Mouse (Mus musculus): ENCODE measurements around the gene Urm1.
"Not testable (repeated sequence)": the region's sequence is repeated elsewhere in the genome, so short reads cannot be mapped to it uniquely, and the experiment has no call there.

Gene Urm1

GRCm38 (mm10) chr2:29857967-29858366 lies 38.1 kb downstream of the Urm1 start:
- no peak for DNase-seq (ENCODE audit: extremely low read depth, insufficient read length, low spot score)

- no peak for DNase-seq (ENCODE audit: extremely low read depth, insufficient read length, low spot score)
These were observed 39.0 kb downstream of the Urm1 start for GRCm38 (mm10) chr2:29858748-29859473.

- DNase-seq (ENCODE audit: extremely low read depth, insufficient read length, low spot score): peak; percentile 56
These were observed 45.2 kb downstream of the Urm1 start for GRCm38 (mm10) chr2:29865125-29865524.

- DNase-seq (ENCODE audit: extremely low read depth, insufficient read length, low spot score): peak; percentile 33
These were observed 49.2 kb downstream of the Urm1 start, which contains the start of gene Cercam for GRCm38 (mm10) chr2:29868949-29869645. Cercam (plus strand) TSS chr2:29869164.

- no peak for DNase-seq (ENCODE audit: extremely low read depth, insufficient read length, low spot score)
These were observed 50.0 kb downstream of the Urm1 start for GRCm38 (mm10) chr2:29869646-29870451.

DNA sequence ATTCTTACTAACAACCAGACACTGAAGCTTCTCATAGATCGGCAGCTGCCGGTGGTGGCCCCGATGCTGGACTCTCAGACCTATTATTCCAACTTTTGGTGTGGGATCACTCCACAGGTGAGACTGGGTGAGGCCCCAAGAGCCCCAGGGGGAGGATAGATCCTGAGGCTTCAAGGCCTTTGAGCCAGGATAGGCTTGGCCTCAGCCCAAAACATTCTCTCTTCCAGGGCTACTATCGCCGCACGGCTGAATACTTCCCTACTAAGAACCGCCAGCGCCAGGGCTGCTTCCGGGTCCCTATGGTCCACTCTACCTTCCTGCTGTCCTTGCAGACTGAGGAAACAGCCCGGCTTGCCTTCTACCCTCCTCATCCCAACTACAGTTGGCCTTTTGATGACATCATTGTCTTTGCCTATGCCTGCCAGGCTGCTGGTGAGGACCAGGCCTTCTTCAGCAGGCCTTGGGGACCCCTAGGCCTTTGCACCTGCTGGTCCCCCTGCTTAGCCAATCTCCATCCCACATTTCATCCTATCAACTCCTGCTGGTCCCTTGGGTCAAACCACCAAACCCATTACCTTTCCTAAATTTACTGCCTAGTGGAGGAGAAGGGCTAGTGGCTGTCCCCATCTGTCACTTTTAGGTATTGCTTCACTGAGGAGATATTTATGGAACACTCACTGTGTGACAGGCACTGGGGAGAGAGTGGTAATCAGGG lies 52.9 kb downstream of the Urm1 start:
- DNase-seq (ENCODE audit: extremely low read depth, insufficient read length, low spot score): no peak

DNA sequence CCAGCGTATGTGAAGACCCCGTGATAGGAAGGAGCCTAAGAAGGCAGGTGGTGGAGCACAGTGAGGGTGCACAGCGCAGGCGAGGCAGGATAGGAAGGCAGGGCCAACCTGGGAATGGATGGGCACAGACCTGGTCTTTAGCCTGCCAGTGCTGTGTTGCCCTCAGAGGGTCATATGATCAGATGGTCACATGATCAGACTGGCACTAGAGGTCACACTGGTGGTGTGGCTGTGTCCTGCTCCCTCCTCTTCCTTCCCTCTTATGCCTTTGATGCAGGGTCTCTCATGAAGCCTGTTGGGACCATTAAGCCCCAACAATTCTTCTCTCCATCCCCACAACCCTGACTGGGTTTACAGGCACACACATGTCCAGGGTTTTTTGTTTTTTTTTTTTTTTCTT lies 53.9 kb downstream of the Urm1 start:
- no peak for DNase-seq (ENCODE audit: extremely low read depth, insufficient read length, low spot score)

DNA sequence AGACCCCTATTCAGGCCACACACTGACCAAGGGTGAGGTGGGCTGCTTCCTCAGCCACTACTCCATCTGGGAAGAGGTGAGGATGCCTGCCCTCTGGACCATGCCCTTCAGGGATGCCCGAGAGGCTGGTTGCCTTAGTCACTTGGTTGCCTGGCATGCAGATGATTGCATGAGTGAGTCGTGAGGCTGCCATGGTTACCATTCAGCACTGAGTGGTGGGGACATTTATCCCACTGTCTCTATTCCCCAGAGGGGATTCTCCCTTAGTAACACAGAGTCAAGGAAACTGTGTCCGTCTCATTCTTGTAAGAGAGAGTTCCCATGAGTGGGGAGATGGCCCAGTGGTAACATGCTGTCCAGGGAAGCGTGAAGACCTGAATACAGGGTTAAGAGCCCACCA lies 58.2 kb downstream of the Urm1 start:
- DNase-seq (ENCODE audit: extremely low read depth, insufficient read length, low spot score): no peak

DNA sequence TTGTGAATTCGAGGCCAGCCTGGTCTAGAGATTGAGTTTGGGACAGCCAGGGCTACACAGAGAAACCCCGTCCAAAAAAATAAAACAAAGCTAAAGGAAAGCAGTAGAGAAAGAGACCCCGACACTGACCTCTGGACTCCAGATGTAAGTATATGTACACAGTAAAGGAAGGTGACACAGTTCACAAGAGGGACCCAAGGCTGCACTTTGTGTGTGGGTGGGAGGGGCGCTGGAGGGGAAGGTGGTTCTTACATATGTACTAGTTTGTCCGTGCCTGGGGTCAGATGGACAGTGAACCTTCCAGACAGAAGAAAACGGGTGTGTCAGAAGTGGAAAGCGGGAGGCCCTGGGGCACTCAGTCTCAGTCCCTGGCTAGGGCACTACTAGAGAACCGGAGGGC lies 59.3 kb downstream of the Urm1 start:
- no peak for DNase-seq (ENCODE audit: extremely low read depth, insufficient read length, low spot score)

DNA sequence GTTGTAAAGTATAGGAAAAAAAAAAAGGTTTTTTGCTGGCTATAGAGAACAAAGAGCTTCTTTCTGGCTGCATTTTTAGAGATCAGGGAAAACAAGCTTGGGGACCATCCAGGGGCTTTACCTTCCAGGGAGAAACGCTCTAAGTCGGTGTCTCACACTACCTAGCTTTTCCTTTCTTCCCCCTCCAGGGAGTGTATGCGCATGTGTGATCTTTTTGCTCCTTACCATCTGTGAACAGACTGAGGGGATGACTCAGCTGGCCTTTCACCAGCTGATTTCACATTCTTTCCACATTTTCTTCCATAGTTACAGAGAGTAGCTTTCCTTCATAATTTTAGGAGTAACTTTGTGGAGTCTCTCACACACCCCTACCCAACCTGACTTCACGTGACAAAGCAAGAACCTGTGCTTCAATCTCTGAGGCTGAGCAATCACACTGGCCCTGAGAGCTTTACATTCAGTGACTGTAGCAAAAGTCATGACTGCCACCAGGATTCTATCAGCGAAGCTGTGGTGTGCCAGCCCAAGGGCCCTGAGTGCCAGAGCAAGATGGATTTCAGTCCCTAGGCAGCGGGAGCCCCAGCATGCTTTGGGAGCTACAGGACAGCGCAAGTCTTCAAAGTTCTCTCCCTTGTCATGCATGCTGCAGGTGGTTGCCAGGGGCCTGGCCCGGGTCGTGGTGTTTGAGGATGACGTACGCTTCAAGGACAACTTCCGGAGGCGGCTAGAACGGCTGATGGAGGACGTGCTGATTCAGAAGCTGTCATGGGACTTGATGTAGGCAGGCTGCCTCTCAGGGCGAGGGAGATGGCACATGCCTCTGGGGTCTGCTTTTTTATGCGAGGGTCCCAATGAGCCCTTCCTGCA lies 60.3 kb downstream of the Urm1 start:
- DNase-seq (ENCODE audit: extremely low read depth, insufficient read length, low spot score): peak; percentile 39

- DNase-seq (ENCODE audit: extremely low read depth, insufficient read length, low spot score): not testable (repeated sequence)
These were observed 66.9 kb downstream of the Urm1 start for GRCm38 (mm10) chr2:29886659-29887292.

DNA sequence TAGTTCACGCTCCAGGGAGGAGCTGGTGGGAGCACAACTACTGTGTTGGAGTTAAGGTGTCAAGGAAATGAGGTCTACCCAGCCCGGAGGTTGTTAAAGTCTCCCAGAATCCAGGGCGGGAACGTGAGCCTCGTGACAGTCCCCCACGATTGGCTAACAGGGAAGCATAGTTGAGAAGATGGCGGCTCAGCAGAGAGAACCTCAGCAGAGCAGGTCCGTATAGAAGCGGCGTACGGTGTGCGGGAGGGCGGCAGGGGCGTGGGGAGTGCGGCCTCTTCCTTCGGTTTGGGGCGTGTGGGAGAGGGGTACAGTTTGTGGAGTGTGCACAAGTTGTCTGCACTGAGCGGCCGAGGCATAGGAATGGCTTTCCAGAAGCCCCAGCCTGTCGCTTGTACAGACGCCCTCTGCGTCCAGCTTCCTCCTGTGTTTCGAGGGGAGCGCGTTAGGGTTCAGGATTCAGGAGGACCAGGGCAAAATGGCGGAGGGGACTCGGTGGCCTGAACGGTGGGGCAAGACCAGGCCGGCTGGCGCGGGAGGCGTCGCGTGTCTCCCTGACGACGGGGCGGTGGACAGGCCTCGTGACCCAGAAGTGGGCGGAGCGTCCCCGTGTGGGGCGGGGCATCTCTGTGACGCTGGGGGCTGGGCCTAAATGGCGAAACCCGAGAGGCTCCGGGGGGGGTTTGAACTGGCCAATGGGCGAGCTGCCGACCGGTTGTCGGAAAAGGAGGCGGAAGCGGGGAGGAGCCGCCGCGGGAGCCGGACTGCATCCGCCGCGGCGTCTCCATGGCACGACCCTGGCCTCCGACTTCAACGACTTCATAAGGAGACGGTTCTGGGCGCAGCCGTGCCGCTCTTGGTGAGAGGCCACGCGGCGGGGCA lies 69.4 kb downstream of the Urm1 start, which contains the start of gene Odf2:
TSS of gene Odf2 (plus strand) at position 156 of the 879 bp plus-strand sequence.
- peak; percentile 83 for DNase-seq (ENCODE audit: extremely low read depth, insufficient read length, low spot score)

DNA sequence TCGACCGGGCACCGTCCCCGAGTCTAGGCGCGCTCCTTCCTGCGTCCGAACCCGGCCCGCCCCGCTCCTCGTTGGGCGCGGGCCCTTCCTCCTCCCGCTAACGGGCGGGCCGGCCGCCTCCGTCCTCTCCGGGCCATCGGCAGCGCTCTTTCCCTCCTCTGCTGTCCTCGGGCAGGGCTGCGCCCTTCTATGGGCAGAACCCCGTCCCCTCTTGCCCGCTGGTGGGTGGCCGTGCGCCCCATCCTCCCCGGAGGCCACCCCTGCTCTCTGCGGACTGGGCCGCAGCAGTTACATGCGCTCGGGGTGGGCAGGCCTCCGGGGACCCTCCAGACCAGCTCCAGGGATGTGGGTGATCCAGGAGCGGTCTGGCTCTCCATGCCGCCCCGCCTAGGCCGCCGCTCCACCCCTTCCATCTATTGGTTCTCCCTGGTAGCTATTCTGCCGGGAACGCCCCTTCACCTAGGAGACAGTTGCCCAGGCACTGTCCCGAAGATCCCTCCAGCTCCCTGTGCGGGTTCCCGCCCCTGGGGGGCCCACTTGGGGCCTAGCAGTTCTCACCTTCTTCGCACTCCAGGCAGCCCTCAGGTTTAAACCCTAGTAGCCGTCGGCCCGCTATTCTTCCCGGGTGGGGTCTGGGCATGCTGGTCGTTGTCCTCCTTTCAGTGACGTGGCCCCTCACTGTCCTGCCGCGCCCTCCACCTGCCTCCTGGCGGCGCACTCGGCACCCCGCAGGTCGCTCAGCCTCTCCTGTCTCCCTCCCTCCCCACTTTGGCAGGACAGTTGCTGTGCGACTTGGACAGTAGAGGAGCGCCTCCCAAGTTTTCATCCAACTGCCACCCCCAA lies 70.3 kb downstream of the Urm1 start:
- DNase-seq (ENCODE audit: extremely low read depth, insufficient read length, low spot score): peak; percentile 88

DNA sequence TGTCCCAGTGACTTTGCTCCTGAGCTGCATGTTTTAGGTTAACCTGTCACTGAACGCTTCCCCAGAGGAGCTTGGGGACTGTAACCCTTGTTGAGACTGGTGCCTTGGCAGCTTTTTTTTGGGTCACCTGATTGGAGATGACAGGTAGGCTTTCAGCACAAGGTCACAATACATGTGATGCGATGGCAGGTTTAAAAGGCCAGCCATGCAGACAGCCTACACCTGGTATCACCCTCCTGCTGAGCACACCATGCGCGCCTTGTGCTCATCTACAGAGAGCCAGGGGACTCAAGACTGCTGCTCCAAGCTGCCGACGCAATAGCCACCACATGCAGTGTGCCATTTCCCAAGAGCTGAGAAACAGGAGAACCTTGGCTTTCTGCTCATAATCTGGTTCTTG lies 71.9 kb downstream of the Urm1 start:
- no peak for DNase-seq (ENCODE audit: extremely low read depth, insufficient read length, low spot score)
